Mouse (Mus musculus) testis, adult 2 months (tissue): ENCODE data around the gene Irgc1.

Experiments
- CTCF ChIP-seq: fragments of 200-500 bp; IDR thresholded peaks from 2 replicates; pipeline ENCODE4 v1.5.1; 2012; ENCODE audit warnings: low read depth, mild to moderate bottlenecking, inconsistent platforms, low read length, moderate library complexity; ENCODE audit not compliant: control insufficient read depth, insufficient read depth, insufficient replicate concordance
- POLR2A ChIP-seq: fragments of 200-500 bp; IDR thresholded peaks from 2 replicates; pipeline ENCODE4 v1.6.1; 2012; ENCODE audit warnings: low read depth, mild to moderate bottlenecking, inconsistent platforms, low read length, moderate library complexity; ENCODE audit not compliant: control insufficient read depth

- TF ChIP-seq CTCF (no peak), POLR2A (no peak)
Measured at GRCm38 (mm10) chr7:24428725-24429124, 23.4 kb downstream of the Irgc1 start.
